Mouse (Mus musculus) ES-E14 (cell line): ENCODE measurements at regions not wholly inside any gene's neighbourhood (a gene's known extent, or its start where the extent isn't known, plus 50 kb on each side); places are given as distances from the start of the nearest gene placed in this dataset.

Experiments used
- DNase-seq: peaks from one replicate; pipeline ENCODE4 v3.0.0-alpha.2; 2013; ENCODE audit warnings: low read depth, low spot score
- H3K27ac ChIP-seq: 2 replicates; pipeline ENCODE4 v1.5.1; 2012; ENCODE audit warnings: low read depth, mild to moderate bottlenecking, low read length, moderate library complexity, mixed read lengths; ENCODE audit not compliant: poor library complexity, insufficient read depth, severe bottlenecking
- H3K36me3 ChIP-seq: 2 replicates; pipeline ENCODE4 v1.6.1; 2012; ENCODE audit warnings: mild to moderate bottlenecking, low read length, moderate library complexity, mixed read lengths; ENCODE audit not compliant: control insufficient read depth, poor library complexity, insufficient read depth, severe bottlenecking
- H3K4me1 ChIP-seq, 2 experiments: fragments of 150-350 bp in 1 of 2; sonication (generic) in 1 of 2; 2 replicates each; pipeline ENCODE4 v1.6.1; 2012; ENCODE audit warnings: low read length in 2 of 2, mild to moderate bottlenecking in 1 of 2, mixed read lengths in 1 of 2; ENCODE audit not compliant: control insufficient read depth in 2 of 2, insufficient read depth in 2 of 2, poor library complexity in 1 of 2
- H3K4me3 ChIP-seq, 2 experiments: fragments of 150-350 bp in 1 of 2; sonication (generic) in 1 of 2; 2 replicates each; pipeline ENCODE4 v1.5.1; 2012; ENCODE audit warnings: low read length in 2 of 2, low read depth in 1 of 2, mild to moderate bottlenecking in 1 of 2, mixed read lengths in 1 of 2; ENCODE audit not compliant: insufficient read depth in 1 of 2, poor library complexity in 1 of 2, severe bottlenecking in 1 of 2
- H3K9ac ChIP-seq: 2 replicates; pipeline ENCODE4 v1.6.1; 2012; ENCODE audit warnings: low read depth, mild to moderate bottlenecking, low read length, mixed read lengths; ENCODE audit not compliant: poor library complexity, insufficient read depth, severe bottlenecking
- H3K9me3 ChIP-seq: fragments of 150-350 bp; sonication (generic); 2 replicates; pipeline ENCODE4 v1.6.1; 2012; ENCODE audit warnings: low read depth, mild to moderate bottlenecking, low read length; ENCODE audit not compliant: control insufficient read depth, insufficient read depth
- CHD2 ChIP-seq: IDR thresholded peaks from 2 replicates; pipeline ENCODE4 v1.6.1; 2014; ENCODE audit warnings: mild to moderate bottlenecking, low read depth, low read length, inconsistent platforms
- HCFC1 ChIP-seq: IDR thresholded peaks from 2 replicates; pipeline ENCODE4 v1.6.1; 2012; ENCODE audit warnings: low read length, inconsistent platforms, borderline replicate concordance; ENCODE audit not compliant: insufficient read depth
- MAFK ChIP-seq: IDR thresholded peaks from 2 replicates; pipeline ENCODE4 v1.6.1; 2014; ENCODE audit warnings: mild to moderate bottlenecking, low read depth, low read length, inconsistent platforms; ENCODE audit not compliant: insufficient read depth
- ZC3H11A ChIP-seq: IDR thresholded peaks from 2 replicates; pipeline ENCODE4 v1.6.1; 2012; ENCODE audit warnings: low read depth, mild to moderate bottlenecking, inconsistent platforms, low read length, borderline replicate concordance
- ZNF384 ChIP-seq: IDR thresholded peaks from 2 replicates; pipeline ENCODE4 v1.6.1; 2012; ENCODE audit warnings: low read depth, low read length, inconsistent platforms
- in situ Hi-C, 2 experiments: fragments of 600-800 bp; cut with MboI; formaldehyde crosslinking; loops; one replicate each; pipeline ENCODE4 v1.15.1; 2025; ENCODE audit warnings: low sequenced_read_pairs in 2 of 2, inconsistent platforms in 1 of 2; ENCODE audit not compliant: unreplicated experiment in 2 of 2

GRCm38 (mm10) chr6:51760372-51760771 lies 236.7 kb downstream of the Snx10 start:
- in situ Hi-C loops = no loop called here
- no peak for DNase-seq
- no peak overlapping the region for H3K4me3 ChIP-seq
- no peak overlapping the region for H3K9ac ChIP-seq
- no peaks in the 10 kb centered on the region for H3K9me3 ChIP-seq
- no peaks in the 10 kb centered on the region for H3K4me1 ChIP-seq
- no peak for TF ChIP-seq ZC3H11A
- no peak for TF ChIP-seq HCFC1
- no peak for TF ChIP-seq ZNF384
- no peak for TF ChIP-seq MAFK
- no peak for TF ChIP-seq CHD2
- no peak overlapping the region for H3K27ac ChIP-seq
- no peaks in the 10 kb centered on the region for H3K36me3 ChIP-seq

- H3K9me3 ChIP-seq = no peaks in the 10 kb centered on the region
- in situ Hi-C loops = no loop called here
- no peak overlapping the region for H3K9ac ChIP-seq
- DNase-seq = no peak
- H3K36me3 ChIP-seq = no peaks in the 10 kb centered on the region
- no peaks in the 10 kb centered on the region for H3K4me1 ChIP-seq
- no peak overlapping the region for H3K4me3 ChIP-seq
- no peak overlapping the region for H3K27ac ChIP-seq
- TF ChIP-seq ZC3H11A (no peak), CHD2 (no peak), HCFC1 (no peak), MAFK (no peak), ZNF384 (no peak)
These were observed 237.8 kb downstream of the Snx10 start for GRCm38 (mm10) chr6:51761506-51761905.

GRCm38 (mm10) chr6:51766482-51766881 lies 242.8 kb downstream of the Snx10 start:
- Histone ChIP-seq H3K9ac (no peak overlapping the region), H3K4me1 (peaks cover 0 to 4% of the 10 kb centered on the region in 2 experiments; a peak in 1 of 4 replicates), H3K4me3 (no peak overlapping the region), H3K9me3 (no peaks in the 10 kb centered on the region), H3K27ac (no peak overlapping the region), H3K36me3 (no peaks in the 10 kb centered on the region)
- TF ChIP-seq HCFC1 (no peak), MAFK (no peak), ZNF384 (no peak), ZC3H11A (no peak)
- no peak for DNase-seq
- in situ Hi-C loops = no loop called here

- no peak for DNase-seq
- Histone ChIP-seq H3K27ac (no peak overlapping the region; the same call in 1 of the 2 replicates), H3K4me3 (no peak overlapping the region), H3K9ac (no peak overlapping the region), H3K36me3 (no peaks in the 10 kb centered on the region), H3K4me1 (peaks cover 0 to 4% of the 10 kb centered on the region in 2 experiments; a peak in 1 of 4 replicates), H3K9me3 (no peaks in the 10 kb centered on the region)
- in situ Hi-C loops = no loop called here
- TF ChIP-seq ZC3H11A (no peak), CHD2 (no peak), ZNF384 (no peak), HCFC1 (no peak), MAFK (no peak)
These were observed 244.1 kb downstream of the Snx10 start for GRCm38 (mm10) chr6:51767582-51768341.

GRCm38 (mm10) chr6:51771001-51771400 lies 241.3 kb downstream of the Skap2 start:
- no peak overlapping the region for H3K4me3 ChIP-seq
- H3K36me3 ChIP-seq = no peaks in the 10 kb centered on the region
- no peak for DNase-seq
- TF ChIP-seq CHD2 (no peak), HCFC1 (no peak), MAFK (no peak), ZC3H11A (no peak), ZNF384 (no peak)
- no peak overlapping the region for H3K27ac ChIP-seq
- no peak overlapping the region for H3K9ac ChIP-seq
- in situ Hi-C loops = no loop called here
- no peaks in the 10 kb centered on the region for H3K9me3 ChIP-seq
- H3K4me1 ChIP-seq = peaks cover 0 to 5% of the 10 kb centered on the region in 2 experiments; a peak in 1 of 4 replicates
